Mouse (Mus musculus): ENCODE results near the gene Tmem163. TPM values are rescaled to one million over a fixed set of nuclear protein-coding genes. Genes with fewer than 3 reads are reported as not detected.

The Tmem163 gene
- total and polyA plus RNA-seq, 3 experiments = not detected

DNA sequence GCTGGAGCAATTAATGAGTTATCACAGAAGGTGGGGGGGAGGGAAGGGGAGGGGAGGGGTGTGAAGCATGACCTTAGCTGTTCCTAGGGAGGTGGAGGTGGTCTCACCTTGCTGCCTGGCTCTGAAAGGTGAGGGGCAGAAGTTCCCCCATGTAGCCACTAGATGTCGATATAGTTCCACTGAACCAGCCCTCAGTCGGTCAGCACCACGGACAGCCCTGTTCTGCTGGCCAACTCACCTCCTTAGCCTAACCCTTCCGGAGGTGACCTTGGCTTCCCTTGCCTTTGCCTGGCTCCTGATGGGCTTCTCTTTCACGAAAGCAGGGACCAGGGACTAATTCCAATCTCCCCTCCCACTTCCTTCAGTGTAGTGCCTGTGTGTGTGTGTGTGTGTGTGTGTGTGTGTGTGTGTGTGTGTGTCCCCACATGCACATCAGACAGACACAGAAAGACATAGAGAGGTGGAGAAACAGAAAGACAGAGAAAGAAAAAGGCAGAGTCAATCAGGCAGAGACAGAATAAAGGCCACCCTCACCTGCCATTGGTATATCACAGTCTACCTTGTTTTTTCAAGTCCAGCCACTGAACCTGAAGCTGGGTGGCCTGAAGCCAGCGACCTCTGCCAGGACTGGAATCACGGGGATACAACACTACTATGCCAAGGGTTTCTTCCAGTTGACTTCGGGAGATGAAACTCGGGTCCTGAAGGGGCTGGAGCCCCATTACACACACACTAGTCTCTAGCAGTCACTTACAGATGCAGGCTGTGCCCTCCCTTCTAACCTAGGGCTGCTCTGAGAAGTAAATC lies 182.4 kb downstream of the Tmem163 start:
- no peak overlapping the region for H3K9ac ChIP-seq (ENCODE audit: control insufficient read depth, low read depth, low read length, poor library complexity, severe bottlenecking)
- no peaks in the 10 kb centered on the region for H3K9me3 ChIP-seq (replicated peaks; ENCODE audit: insufficient read depth, low read length)
- peak; percentile 49 for DNase-seq (ENCODE audit: low read depth, low spot score)
- no peaks in the 10 kb centered on the region for H3K79me2 ChIP-seq (ENCODE audit: control insufficient read depth, insufficient read depth, low read length, poor library complexity)
- no peaks in the 10 kb centered on the region for H3K36me3 ChIP-seq (ENCODE audit: control insufficient read depth in 1 of 2, insufficient read depth in 2 of 2, low read length in 2 of 2)
- H3K4me1 ChIP-seq (ENCODE audit: control insufficient read depth in 1 of 2, insufficient read depth in 2 of 2, low read length in 2 of 2) = no peaks in the 10 kb centered on the region
- no peak overlapping the region for H3K27ac ChIP-seq (ENCODE audit: control insufficient read depth, low read depth, low read length)
- no peaks in the 10 kb centered on the region for H3K27me3 ChIP-seq (ENCODE audit: control insufficient read depth in 1 of 2, insufficient read depth in 2 of 2, low read length in 2 of 2)
- H3K4me3 ChIP-seq (ENCODE audit: control insufficient read depth in 1 of 2, insufficient read depth in 1 of 2, low read depth in 2 of 2, low read length in 2 of 2) = no peak overlapping the region
- TF ChIP-seq MAFK (IDR thresholded peaks at IDR 0.05; ENCODE audit: borderline replicate concordance, low read depth, low read length) (no peak), NELFE (IDR thresholded peaks at IDR 0.05; ENCODE audit: low read depth, low read length) (no peak), NRF1 (IDR thresholded peaks at IDR 0.05; ENCODE audit: insufficient read depth, low read depth, low read length, poor library complexity, severe bottlenecking) (no peak), RCOR1 (IDR thresholded peaks at IDR 0.05; ENCODE audit: low read depth, low read length) (no peak), ZNF384 (IDR thresholded peaks at IDR 0.05; ENCODE audit: low read depth, low read length) (no peak), MAZ (IDR thresholded peaks at IDR 0.05; ENCODE audit: low read depth, low read length) (no peak), MEF2A (IDR thresholded peaks at IDR 0.05; ENCODE audit: extremely low read depth, insufficient replicate concordance, low read depth, low read length, poor library complexity, severe bottlenecking) (no peak), EP300 (IDR thresholded peaks at IDR 0.05; ENCODE audit: low read depth in 1 of 2, low read length in 2 of 2) (no peak), KAT2A (conservative IDR thresholded peaks at IDR 0.05; ENCODE audit: low read depth, low read length) (no peak), BHLHE40 (IDR thresholded peaks at IDR 0.05; ENCODE audit: borderline replicate concordance, low read depth, low read length) (no peak), CHD2 (IDR thresholded peaks at IDR 0.05; ENCODE audit: low read length) (no peak), TAL1 (IDR thresholded peaks at IDR 0.05; ENCODE audit: low read length) (no peak), HCFC1 (IDR thresholded peaks at IDR 0.05; ENCODE audit: low read depth, low read length) (no peak), E2F4 (IDR thresholded peaks at IDR 0.05; ENCODE audit: borderline replicate concordance, low read depth, low read length) (no peak), GABPA (IDR thresholded peaks at IDR 0.05; ENCODE audit: low read depth, low read length) (no peak), GATA1 (IDR thresholded peaks at IDR 0.05; ENCODE audit: low read depth, low read length) (no peak), POLR2AphosphoS5 (IDR thresholded peaks at IDR 0.05; ENCODE audit: borderline replicate concordance, low read depth, low read length) (no peak), UBTF (IDR thresholded peaks at IDR 0.05; ENCODE audit: borderline replicate concordance, insufficient read depth, low read depth, low read length) (no peak), TBP (IDR thresholded peaks at IDR 0.05; ENCODE audit: low read depth, low read length) (no peak), ELF1 (IDR thresholded peaks at IDR 0.05; ENCODE audit: low read depth, low read length) (no peak), SIN3A (IDR thresholded peaks at IDR 0.05; ENCODE audit: low read length) (peak; percentile 66), MXI1 (IDR thresholded peaks at IDR 0.05; ENCODE audit: low read depth, low read length) (no peak), USF2 (IDR thresholded peaks at IDR 0.05; ENCODE audit: borderline replicate concordance in 1 of 2, insufficient read depth in 1 of 2, low read depth in 1 of 2, low read length in 2 of 2) (no peak), SMC3 (IDR thresholded peaks at IDR 0.05; ENCODE audit: low read depth, low read length) (peak; percentile 55), JUND (IDR thresholded peaks at IDR 0.05; ENCODE audit: low read depth, low read length) (no peak), POLR2A (IDR thresholded peaks at IDR 0.05; ENCODE audit: control insufficient read depth in 1 of 2, insufficient read depth in 1 of 2, low read depth in 1 of 2, low read length in 2 of 2, poor library complexity in 1 of 2) (no peak), USF1 (IDR thresholded peaks at IDR 0.05; ENCODE audit: low read depth, low read length) (no peak), CTCF (IDR thresholded peaks at IDR 0.05 in 2 of 3, conservative IDR thresholded peaks at IDR 0.05 in 1 of 3; ENCODE audit: control insufficient read depth in 1 of 3, insufficient read depth in 1 of 3, low read depth in 2 of 3, low read length in 3 of 3, poor library complexity in 1 of 3, severe bottlenecking in 1 of 3) (peak; percentile 60 to 97 (median 66)), MYB (IDR thresholded peaks at IDR 0.05; ENCODE audit: low read depth, low read length) (no peak), ETS1 (IDR thresholded peaks at IDR 0.05; ENCODE audit: low read depth, low read length) (no peak), RAD21 (IDR thresholded peaks at IDR 0.05; ENCODE audit: low read depth, low read length) (peak; percentile 68), MAX (IDR thresholded peaks at IDR 0.05; ENCODE audit: low read length) (no peak), ZKSCAN1 (IDR thresholded peaks at IDR 0.05; ENCODE audit: low read depth, low read length) (no peak), ZC3H11A (IDR thresholded peaks at IDR 0.05; ENCODE audit: low read depth, low read length) (peak; percentile 32; the same call in 1 of the 2 replicates), CHD1 (IDR thresholded peaks at IDR 0.05; ENCODE audit: low read depth, low read length) (no peak), MYC (IDR thresholded peaks at IDR 0.05; ENCODE audit: low read depth, low read length) (no peak), POLR2AphosphoS2 (IDR thresholded peaks at IDR 0.05; ENCODE audit: low read length) (no peak)
